Mouse (Mus musculus) adrenal gland, postnatal 14 days (tissue): ENCODE measurements around the gene Abca12. TPM values are rescaled to one million over a fixed set of nuclear protein-coding genes. Genes with fewer than 3 reads are reported as not detected.
A peak's percentile ranks its signal among the peaks of the same experiment; 100 is the strongest.

ENCODE experiments used
- DNase-seq: peaks from one replicate; pipeline ENCODE4 v3.0.0; 2021; ENCODE audit warnings: mixed read lengths
- total RNA-seq: library from RNA; stranded (reverse); gene quantifications from 2 replicates; pipeline ENCODE4 v1.2.3, GENCODE M21; 2021

Gene Abca12
- total RNA-seq, 1 experiment from 2014 or later, result not detected

DNA sequence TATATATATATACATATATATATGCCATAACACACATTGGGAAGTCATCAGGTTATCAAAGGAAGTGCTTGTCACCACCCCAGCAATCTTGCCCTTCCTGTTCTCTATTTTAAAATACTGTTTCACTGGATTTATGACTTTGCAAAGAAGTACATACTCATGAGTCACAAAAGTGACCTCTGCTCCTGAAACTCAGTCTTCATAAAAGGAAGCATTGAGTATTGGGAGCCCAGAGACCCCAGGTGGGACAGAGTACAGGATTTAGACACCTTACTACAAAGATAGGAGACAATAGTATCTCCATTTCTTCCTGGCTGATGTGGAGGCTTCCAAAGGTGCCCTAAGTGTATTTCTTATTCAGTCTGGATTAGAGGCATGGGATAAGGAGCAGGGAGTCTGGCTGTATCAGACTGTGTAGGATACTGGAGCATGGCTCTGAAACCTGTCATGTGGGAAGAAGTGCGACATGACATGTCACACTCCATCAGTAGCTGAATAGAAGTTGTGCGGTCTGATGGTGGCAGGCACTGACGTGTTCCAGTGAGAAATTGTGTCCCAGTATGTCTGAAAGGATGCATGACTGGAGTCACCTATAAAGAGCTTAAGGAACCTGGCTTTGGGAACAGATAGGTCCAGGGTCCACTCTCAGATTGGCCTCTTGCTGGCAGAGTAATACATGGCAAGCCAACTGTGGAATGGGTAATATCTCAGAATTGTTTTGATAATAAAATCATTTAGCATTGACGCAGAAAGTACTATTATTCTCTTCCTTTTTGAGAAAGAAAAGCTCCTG, 76.0 kb downstream of the Abca12 start:
- no peak for DNase-seq

DNA sequence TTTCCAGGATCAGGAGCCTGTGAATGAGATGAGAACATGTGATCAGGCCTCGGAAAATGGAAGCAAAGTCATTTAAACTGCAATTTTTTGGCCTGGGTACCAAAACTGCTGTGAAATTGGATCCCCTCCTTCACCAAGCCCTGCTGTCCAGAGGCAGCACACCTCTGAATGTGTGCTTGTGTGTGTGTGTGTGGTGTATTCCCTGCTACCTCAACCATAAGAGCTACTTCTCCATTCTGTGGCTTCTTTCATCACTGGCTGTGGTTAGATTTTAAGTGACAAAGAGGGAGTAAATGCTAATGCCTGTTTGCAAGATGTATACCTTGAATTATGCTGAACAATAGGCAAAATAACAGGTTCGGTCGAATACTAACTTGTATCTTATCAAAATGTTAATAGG, 84.4 kb downstream of the Abca12 start:
- no peak for DNase-seq

DNA sequence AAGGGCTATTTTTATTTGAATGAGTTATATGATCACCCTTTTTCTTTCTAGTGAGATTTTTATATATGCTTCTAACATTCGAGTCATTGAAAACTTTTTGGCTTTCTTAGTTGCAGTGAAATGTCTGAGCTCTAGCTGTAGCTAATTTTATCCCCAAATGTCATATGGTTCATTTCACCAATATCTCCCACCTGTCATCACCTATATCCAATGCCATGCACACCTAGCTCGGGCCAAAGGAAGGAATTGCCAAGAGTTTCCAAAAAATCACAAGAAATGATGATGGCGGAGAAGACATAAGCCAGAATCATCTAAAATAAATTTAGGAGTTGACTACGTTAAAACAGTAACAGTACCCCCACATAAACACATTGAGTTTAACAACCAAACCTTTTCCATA, 102.5 kb downstream of the Abca12 start:
- no peak for DNase-seq

DNA sequence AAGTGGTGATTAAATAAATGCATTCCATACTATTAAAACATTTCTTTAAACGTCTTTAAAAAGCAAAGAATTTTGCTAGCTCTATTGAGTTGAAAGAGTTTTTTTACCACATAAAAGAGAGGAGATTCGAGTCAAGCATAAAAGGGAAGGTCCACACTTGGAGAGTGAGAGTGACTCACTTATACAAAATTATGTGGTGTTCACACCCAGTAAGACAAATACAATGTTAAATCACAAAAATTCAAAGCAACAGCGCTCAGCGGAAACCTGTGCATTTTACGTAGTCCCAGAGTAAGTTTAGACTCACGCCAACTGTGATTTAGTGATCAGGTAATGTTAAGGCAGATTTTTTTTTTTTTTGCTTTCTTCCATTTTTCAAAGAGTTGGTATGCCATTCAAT, 104.1 kb downstream of the Abca12 start:
- DNase-seq, result no peak

DNA sequence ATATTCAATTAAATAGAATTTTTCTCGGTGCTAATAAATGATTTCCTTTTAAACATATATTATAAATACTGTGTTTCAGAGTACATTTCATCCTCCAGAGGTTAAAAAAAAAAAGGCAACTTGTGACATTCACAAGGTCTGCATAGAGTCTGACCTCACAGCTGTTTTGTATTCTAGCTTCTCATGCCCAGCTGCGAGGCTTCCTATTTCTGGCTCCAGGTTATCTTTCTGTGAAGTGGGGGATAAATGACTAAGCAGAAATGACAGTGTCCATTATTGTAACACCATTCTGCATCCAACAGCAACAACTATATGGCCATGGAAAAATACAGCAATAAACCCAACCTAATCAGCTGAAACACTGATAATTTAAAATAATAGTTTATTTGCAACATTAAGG, 107.3 kb downstream of the Abca12 start:
- DNase-seq, result no peak

DNA sequence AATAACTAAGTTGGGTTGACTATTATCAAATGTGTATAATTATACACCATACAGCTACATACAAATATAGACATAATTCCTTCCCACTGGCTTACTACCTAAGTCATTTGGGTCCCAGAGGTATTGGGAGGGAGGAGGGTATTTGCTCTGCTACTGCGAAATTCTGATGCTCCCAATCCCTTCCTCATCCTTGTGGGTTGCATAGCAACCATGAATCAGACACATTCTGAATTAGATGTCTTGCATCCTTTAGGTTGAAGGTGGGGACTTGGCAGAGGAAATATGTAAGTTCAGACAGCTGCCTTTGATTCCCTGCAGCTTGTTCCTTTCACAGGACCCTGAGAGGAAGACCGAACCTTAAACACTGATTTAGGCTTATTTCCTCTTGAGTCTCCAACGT, 108.5 kb downstream of the Abca12 start:
- no peak for DNase-seq

- no peak for DNase-seq
Observed at GRCm38 (mm10) chr1:71304588-71304987, 110.1 kb downstream of the Abca12 start.

DNA sequence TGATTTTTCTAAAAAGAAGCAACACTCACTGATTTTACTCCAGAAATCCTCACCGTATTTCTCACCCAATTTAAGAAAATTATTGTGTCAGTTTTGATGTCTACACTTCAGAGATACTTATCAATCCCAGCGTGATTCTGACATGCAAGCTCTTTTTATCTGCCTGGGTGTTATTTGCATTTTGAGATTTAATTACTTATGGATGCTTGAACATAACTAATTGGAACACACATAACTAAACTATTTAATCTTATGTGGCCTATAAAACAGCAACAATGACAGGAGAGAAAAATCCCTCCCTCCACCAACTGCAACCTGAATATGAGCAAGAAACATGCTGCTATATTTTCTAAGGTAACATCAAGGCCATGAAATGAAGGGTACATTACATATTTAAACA, 117.7 kb downstream of the Abca12 start:
- no peak for DNase-seq

- DNase-seq, result no peak
Observed at GRCm38 (mm10) chr1:71296585-71296984, 118.1 kb downstream of the Abca12 start.

DNA sequence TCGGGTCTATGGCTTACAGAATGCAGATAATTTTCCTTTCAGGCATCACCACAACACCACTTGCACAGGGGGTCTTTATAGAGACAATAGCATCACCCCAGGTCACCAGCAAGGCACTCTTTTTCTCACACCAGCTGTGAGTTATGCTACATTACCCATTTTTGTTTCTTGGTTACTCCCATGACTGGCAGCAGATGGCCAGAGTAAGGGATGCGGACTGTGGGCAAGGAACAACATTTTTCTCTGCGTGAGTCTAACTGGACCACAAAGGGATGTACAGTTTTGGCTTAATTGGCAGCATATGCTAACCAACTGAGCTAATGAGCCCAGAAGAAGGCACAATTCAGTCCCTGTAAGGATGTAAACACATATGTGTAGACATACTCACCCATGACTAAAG, 122.8 kb downstream of the Abca12 start:
- DNase-seq, result no peak

GRCm38 (mm10) chr1:71289511-71289910, 125.2 kb downstream of the Abca12 start:
- peak; percentile 75 for DNase-seq

- DNase-seq, result peak; percentile 55
Observed at GRCm38 (mm10) chr1:71276940-71277339, 137.8 kb downstream of the Abca12 start.

- DNase-seq, result no peak
Observed at GRCm38 (mm10) chr1:71272550-71272949, 142.2 kb downstream of the Abca12 start.

DNA sequence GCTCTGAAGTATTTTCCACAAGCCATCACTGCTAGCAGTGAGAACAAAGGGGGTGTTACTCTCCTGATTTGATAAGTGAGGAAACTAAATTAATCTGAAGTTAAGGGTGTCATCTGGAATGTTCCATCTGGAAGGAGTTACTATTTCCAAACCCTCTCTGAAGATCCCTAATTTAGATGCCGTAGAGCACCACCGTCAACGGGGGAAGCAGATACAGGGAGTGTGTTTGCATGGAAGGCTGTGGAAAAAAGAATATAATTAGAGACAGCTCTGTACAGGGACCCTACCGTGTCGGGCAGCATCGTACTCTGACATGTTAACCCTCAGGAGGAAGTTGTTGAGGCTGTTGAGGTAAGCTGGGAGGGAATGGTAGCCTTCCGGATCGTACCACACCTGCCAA, 142.6 kb downstream of the Abca12 start:
- no peak for DNase-seq

- DNase-seq, result no peak
Observed at GRCm38 (mm10) chr1:71270083-71270482, 144.6 kb downstream of the Abca12 start.

GRCm38 (mm10) chr1:71266630-71267029, 148.1 kb downstream of the Abca12 start:
- no peak for DNase-seq

GRCm38 (mm10) chr1:71263532-71263931, 151.2 kb downstream of the Abca12 start:
- DNase-seq, result no peak

DNA sequence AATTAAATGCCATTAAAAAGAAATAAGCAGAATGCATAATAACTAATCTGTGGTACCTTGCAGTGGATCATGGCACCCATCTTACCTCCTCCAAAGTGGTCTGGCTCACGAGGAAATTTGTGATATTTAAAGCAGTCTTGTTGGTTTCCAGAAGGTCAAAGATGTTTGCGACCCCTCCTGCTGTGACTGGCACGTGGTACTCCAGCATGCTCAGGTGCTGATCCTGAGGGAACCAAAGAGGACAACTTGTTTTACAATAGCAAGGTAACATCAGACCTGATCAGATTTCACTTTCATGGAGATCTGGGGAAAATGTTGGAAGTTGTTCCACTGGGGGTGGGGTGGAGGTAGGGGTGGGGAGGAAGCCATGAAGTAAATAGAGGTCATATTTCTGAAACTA, 170.1 kb downstream of the Abca12 start:
- no peak for DNase-seq

- DNase-seq, result no peak
Observed at GRCm38 (mm10) chr1:71241396-71241795, 173.3 kb downstream of the Abca12 start.

GRCm38 (mm10) chr1:71239586-71239985, 175.1 kb downstream of the Abca12 start:
- no peak for DNase-seq

DNA sequence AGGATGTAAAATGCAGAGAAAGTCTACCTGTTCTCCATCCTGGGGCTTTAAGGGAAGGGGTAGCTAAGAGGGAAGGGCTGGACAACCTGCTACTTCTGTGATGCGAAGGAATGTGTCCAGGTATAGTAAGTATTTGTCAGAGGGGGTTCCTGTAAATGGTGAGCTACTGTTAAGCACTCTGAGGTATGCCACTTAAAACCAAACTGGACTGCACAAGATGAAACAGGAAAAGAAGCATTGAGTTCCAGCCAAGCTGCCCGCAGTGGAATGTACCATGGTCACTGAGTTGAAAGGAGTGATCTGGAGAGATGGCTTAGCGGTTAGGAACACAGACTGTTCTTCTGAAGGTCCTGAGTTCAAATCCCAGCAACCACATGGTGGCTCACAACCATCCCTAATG, 179.4 kb downstream of the Abca12 start:
- DNase-seq, result no peak

DNA sequence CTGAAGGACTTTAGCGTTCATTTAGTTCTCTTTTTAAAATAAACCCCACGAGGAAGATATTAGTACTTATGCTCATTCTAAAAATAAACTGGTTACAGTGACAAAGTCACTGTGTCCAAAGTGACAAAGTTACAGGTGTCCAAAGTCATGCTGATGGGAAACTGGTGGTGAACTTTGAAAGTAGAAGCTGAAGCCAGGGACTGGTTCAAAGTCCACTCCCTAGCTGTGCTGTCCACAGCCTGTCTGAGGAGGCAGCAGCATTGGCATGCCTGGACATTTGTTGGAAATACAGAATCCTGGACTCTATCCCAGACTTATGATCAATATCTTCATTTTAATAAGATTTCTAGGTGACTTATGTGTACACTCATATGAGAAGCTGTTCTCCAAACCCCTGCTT, 183.5 kb downstream of the Abca12 start:
- no peak for DNase-seq

GRCm38 (mm10) chr1:71203581-71203980, 211.1 kb downstream of the Abca12 start:
- DNase-seq, result no peak

DNA sequence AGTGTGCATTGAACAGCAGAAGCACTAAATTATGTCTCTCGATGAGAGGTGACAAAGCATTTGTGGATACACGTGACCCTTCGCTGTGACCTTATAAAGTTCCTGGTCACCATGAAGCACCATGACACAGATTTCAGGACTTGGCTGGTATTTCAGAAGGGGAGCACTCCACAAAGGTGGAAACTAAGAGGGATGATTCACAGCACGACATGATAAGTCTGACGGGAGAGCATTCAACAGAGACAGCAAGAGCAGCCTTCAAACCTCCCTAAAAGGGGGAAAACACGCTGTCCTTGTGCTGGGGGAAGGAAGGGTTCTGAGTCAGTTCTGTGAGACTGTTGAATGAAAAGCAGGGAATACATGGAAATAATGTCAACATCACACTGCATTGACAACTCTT, 218.5 kb downstream of the Abca12 start:
- DNase-seq, result peak; percentile 47

GRCm38 (mm10) chr1:71195333-71195732, 219.4 kb downstream of the Abca12 start:
- no peak for DNase-seq
